Mouse (Mus musculus) gastrocnemius, postnatal 4 days (tissue): ENCODE data around the gene Cypt3. TPM values are rescaled to one million over a fixed set of nuclear protein-coding genes. Genes with fewer than 3 reads are reported as not detected.

Experiments used
- DNase-seq, 2 experiments: peaks; one replicate each; pipeline ENCODE4 v3.0.0; 2021 to 2022; ENCODE audit warnings: low spot score in 2 of 2, mixed read lengths in 2 of 2
- long read RNA-seq, 2 experiments: library from polyadenylated mRNA; stranded (forward); transcript quantifications; one replicate each; pipeline ENCODE4 v2.0.0; 2021
- total RNA-seq, 2 experiments: library from RNA; stranded (reverse); gene quantifications; 2 replicates each; pipeline ENCODE4 v1.2.3; 2021

The Cypt3 gene
- not detected for total RNA-seq
- long read RNA-seq, experiment 1, result 0 reads
- long read RNA-seq, experiment 2, result 0 reads

DNA sequence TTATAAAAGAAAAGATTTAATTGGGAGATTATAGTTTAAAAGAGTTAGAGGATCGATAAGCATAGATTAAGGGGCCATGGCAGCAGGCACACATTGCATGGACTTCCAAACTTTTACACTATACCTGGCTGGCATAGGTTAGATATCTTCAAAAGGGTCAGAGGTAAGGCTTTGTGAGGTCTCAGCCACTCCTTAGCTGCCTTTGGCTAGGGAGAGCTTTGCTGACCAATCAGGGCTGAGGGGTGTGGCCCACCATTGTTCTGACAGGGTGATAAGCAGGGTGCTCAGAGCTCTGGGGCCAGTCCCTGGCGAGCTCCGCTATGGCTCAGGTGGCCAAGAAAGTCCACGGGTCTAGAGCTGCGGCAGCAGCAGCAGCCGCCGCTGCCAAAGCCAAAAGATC is at the start of gene Cypt3:
Cypt3 (plus strand) TSS at position 301 of the 400 bp plus-strand sequence.
- no peak for DNase-seq

DNA sequence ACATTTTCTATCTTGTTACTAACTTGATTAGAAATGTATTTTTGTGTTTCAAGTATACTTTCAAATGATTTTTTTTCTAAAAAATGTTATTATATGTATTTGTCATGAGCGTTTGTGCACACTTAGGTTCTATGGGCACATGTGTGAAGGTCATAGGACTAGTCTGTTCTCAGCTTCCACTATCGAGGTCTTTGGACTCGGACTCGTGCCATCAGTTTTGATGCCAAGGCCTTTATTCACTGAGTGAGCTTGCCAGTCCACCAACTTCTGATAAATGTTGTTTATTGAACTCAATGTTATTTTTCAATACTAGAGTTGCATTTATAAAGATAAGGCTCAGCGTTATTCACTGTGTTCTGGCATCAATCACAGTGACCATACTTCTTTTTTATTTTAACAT is 42.9 kb upstream of the Cypt3 start:
- no peak for DNase-seq

DNA sequence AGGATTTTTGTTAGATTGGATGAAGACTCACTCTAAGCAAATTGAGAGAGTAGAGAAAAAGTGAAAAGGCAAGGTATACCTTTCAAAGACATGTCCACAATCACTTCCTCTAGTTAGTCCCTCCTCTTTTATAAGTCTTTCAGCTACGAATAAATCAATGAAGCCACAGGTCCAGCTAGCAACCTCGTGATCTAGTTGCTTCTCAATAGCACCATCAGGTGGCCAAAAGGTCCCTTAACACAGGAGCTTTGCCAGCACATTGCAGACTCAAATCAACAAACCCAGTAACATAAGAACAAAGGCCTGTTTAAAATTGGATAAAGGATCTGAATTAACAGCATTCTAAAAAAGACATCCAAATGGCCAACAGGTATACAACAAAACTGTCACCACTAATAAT is 30.0 kb upstream of the Cypt3 start:
- DNase-seq, result no peak

DNA sequence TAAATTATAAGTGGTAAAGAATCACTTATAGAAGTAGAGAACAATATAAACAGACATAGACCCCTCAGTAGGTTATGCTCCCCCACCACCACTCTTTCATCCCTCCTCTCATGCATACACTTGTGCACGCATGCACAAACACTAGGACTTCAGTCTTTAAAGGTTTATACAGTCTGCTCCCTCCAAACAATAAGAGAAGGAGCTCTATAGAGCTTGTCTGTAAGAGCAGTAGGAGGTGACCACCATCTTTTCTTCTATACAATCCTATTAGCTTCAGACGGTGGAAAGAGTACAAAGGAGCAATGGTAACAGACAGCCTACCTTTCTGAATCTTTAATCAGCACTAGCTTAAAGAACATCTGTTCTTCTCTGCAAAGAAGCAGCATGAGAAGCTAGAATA is 1.8 kb upstream of the Cypt3 start:
- DNase-seq, result no peak

DNA sequence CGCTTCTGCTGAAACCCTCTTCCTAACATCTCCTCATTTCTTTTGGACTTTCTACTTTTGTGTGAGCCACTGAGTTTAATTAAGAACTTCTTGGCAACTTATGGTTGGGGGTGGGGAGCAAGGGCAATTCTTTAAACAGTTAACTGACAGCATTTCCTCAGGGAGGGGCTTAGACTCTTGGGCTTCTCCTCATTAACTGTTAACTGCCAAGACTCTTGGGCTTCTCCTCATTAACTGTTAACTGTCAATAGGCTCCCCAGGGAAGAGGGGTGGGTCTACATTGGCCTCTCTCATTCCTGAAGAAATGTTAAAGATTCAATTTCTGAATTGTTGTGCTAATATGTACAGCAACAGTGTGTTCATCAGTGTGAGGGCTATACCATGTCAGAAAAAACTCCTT is 6.3 kb downstream of the Cypt3 start:
- DNase-seq, result no peak

DNA sequence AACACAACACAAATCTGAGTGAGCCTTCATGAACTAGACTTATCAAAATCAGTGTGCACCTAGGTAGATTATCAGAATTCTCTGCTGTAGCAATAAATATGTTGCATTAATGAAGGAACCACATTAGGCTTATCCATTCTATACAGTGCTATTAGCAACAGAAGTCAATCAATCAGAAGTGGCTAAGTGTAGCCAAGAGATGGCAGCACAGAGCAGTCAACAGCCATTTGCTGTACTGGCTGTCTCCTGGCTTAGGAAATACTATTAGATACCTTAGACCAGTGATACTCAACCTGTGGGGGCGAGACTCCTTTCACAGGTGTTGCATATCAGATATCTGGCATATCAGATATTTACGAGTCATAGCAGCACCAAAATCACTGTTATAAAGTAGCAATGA is 41.2 kb downstream of the Cypt3 start:
- no peak for DNase-seq

Other genes starting within 250 kb of the Cypt3 start
- 10 to 100 TPM; 31.4 to 33.6 TPM for gene Ubqln2, start 60.4 kb upstream of the Cypt3 start, total RNA-seq
- 10 to 100 TPM; 12.2 to 12.5 TPM for gene Kctd12b, start 137.8 kb downstream of the Cypt3 start, total RNA-seq
- 10 to 100 TPM; 32.3 to 39.5 TPM for gene Nbdy, start 165.0 kb downstream of the Cypt3 start, total RNA-seq